Mouse (Mus musculus): ENCODE measurements around the gene 1700113H08Rik.

Gene 1700113H08Rik

GRCm38 (mm10) chr10:87059447-87059846 lies 1.6 kb downstream of the 1700113H08Rik start:
- DNase-seq, result no peak

GRCm38 (mm10) chr10:87084236-87084635 lies 26.4 kb downstream of the 1700113H08Rik start:
- DNase-seq, result no peak

GRCm38 (mm10) chr10:87087646-87088045 lies 29.8 kb downstream of the 1700113H08Rik start:
- no peak for DNase-seq

- DNase-seq, result peak; percentile 12
Observed at GRCm38 (mm10) chr10:87094249-87094648, 36.4 kb downstream of the 1700113H08Rik start.

GRCm38 (mm10) chr10:87098722-87099121 lies 40.9 kb downstream of the 1700113H08Rik start:
- no peak for DNase-seq

- DNase-seq, result no peak
Observed at GRCm38 (mm10) chr10:87100668-87101067, 42.8 kb downstream of the 1700113H08Rik start.

- no peak for DNase-seq
Observed at GRCm38 (mm10) chr10:87101265-87101950, 43.6 kb downstream of the 1700113H08Rik start.

- DNase-seq, result no peak
Observed at GRCm38 (mm10) chr10:87101951-87102320, 44.1 kb downstream of the 1700113H08Rik start.

- DNase-seq, result no peak
Observed at GRCm38 (mm10) chr10:87102455-87102854, 44.6 kb downstream of the 1700113H08Rik start.

GRCm38 (mm10) chr10:87103286-87103685 lies 45.4 kb downstream of the 1700113H08Rik start:
- DNase-seq, result no peak

GRCm38 (mm10) chr10:87107565-87108297 lies 49.9 kb downstream of the 1700113H08Rik start:
- DNase-seq, result no peak

- DNase-seq, result no peak
Observed at GRCm38 (mm10) chr10:87108333-87108732, 50.5 kb downstream of the 1700113H08Rik start.

- DNase-seq, result no peak
Observed at GRCm38 (mm10) chr10:87109038-87109771, 51.4 kb downstream of the 1700113H08Rik start.

- DNase-seq, result no peak
Observed at GRCm38 (mm10) chr10:87110909-87111308, 53.1 kb downstream of the 1700113H08Rik start.

- no peak for DNase-seq
Observed at GRCm38 (mm10) chr10:87125094-87125493, 67.2 kb downstream of the 1700113H08Rik start.

- DNase-seq, result peak; percentile 3
Observed at GRCm38 (mm10) chr10:87126186-87126824, 68.5 kb downstream of the 1700113H08Rik start.

- no peak for DNase-seq
Observed at GRCm38 (mm10) chr10:87151050-87151449, 93.2 kb downstream of the 1700113H08Rik start.

GRCm38 (mm10) chr10:87153731-87154505 lies 96.1 kb downstream of the 1700113H08Rik start:
- no peak for DNase-seq

GRCm38 (mm10) chr10:87159781-87160180 lies 101.9 kb downstream of the 1700113H08Rik start:
- no peak for DNase-seq

GRCm38 (mm10) chr10:87196123-87196756 lies 138.4 kb downstream of the 1700113H08Rik start:
- DNase-seq, result no peak

GRCm38 (mm10) chr10:87198720-87199119 lies 140.9 kb downstream of the 1700113H08Rik start:
- no peak for DNase-seq

GRCm38 (mm10) chr10:87209466-87209865 lies 151.6 kb downstream of the 1700113H08Rik start:
- no peak for DNase-seq
